Mouse (Mus musculus): Measurements from ENCODE around the gene Gm8094.
"Not testable (repeated sequence)": the region's sequence is repeated elsewhere in the genome, so short reads cannot be mapped to it uniquely, and the experiment has no call there.

The Gm8094 gene

GRCm38 (mm10) chr14:43076543-43076942 is at the start of gene Gm8094:
Gm8094 (minus strand) TSS chr14:43076643.
- not testable (repeated sequence) for DNase-seq (ENCODE audit: low read depth)

GRCm38 (mm10) chr14:43119673-43120072 is 43.2 kb upstream of the Gm8094 start:
- DNase-seq (ENCODE audit: low read depth): not testable (repeated sequence)

- DNase-seq (ENCODE audit: low read depth): not testable (repeated sequence)
Measured at GRCm38 (mm10) chr14:43100301-43100700, 23.9 kb upstream of the Gm8094 start, which contains the start of gene Gm8104. Gm8104 (plus strand) TSS chr14:43100601.

- DNase-seq (ENCODE audit: low read depth): not testable (repeated sequence)
Measured at GRCm38 (mm10) chr14:43089103-43089919, 12.9 kb upstream of the Gm8094 start.

GRCm38 (mm10) chr14:43084936-43085730 is 8.7 kb upstream of the Gm8094 start:
- DNase-seq (ENCODE audit: low read depth): not testable (repeated sequence)

- not testable (repeated sequence) for DNase-seq (ENCODE audit: low read depth)
Measured at GRCm38 (mm10) chr14:43060179-43060578, 16.3 kb downstream of the Gm8094 start.

GRCm38 (mm10) chr14:43058063-43058462 is 18.4 kb downstream of the Gm8094 start:
- DNase-seq (ENCODE audit: low read depth): not testable (repeated sequence)
